Mouse (Mus musculus) 3T3-L1 (cell line): Measurements from ENCODE around the gene Nr5a2.

Source experiments
- DNase-seq: peaks from one replicate; pipeline ENCODE4 v3.0.0-alpha.2; 2015; ENCODE audit warnings: low read depth, low spot score

Nr5a2 gene

DNA sequence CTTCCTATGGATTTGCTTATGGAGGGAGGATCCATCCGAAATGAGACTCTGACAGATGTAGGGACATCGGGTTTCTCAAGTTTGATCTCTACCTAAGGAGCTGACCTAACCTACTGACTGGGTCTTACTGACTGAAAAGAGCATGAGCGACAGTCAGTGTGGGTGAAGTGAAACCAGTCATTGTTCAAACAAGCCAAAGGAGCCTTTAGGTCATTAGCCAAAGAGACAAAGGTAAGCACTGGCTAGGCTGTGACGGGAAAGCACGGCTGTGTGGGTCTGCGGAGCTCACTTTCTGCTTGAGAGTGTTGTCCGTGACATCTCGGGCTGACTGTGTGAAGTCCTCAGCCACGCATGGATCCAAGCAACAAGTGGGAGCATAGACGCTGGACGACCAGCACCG is 50.1 kb downstream of the Nr5a2 start:
- DNase-seq, result no peak

- DNase-seq, result no peak
Observed at GRCm38 (mm10) chr1:136909494-136910037, 50.7 kb downstream of the Nr5a2 start.

DNA sequence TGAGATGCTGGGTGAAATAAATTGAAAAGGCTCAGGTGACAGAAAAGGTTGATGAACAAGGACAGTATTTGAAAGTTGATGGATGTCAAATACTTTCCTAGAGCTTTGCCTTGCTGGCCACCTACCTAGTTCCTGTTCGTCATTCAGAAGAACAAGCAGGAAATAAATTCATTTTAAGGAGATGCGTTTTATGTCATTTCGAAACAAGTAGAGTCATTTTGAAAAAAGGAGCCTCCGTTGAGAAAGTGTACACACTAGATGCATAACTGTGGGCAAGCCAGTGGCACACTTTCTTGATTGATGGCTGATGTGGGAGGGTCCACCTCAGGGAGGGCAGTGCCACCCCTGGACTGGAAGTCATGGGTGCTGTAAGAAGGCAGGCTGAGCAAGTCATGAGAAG is 62.1 kb downstream of the Nr5a2 start:
- DNase-seq, result no peak

GRCm38 (mm10) chr1:136896351-136896750 is 63.9 kb downstream of the Nr5a2 start:
- no peak for DNase-seq

DNA sequence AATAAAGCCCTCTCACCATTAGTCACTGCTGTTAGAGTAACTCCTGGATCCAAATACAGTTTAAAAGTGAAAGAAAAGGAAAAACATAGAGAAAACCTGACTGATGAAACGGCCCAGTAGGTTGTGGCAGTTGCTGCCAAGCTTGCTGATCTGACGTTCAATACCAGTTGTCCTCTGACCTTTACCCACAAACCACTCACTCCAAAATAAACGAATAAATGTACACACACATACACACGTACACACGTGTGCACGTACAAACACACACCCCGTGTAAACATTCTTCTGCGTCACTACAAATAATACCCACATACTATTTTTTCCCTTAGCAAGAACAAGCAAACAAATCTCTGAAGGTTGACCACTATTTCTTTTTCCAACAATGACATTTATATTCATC is 64.4 kb downstream of the Nr5a2 start:
- no peak for DNase-seq

- no peak for DNase-seq
Observed at GRCm38 (mm10) chr1:136894753-136895152, 65.5 kb downstream of the Nr5a2 start.

GRCm38 (mm10) chr1:136893162-136893561 is 67.1 kb downstream of the Nr5a2 start:
- DNase-seq, result no peak

- no peak for DNase-seq
Observed at GRCm38 (mm10) chr1:136890439-136890838, 69.8 kb downstream of the Nr5a2 start.

- no peak for DNase-seq
Observed at GRCm38 (mm10) chr1:136888704-136889103, 71.5 kb downstream of the Nr5a2 start.

- no peak for DNase-seq
Observed at GRCm38 (mm10) chr1:136886678-136887077, 73.6 kb downstream of the Nr5a2 start.

- no peak for DNase-seq
Observed at GRCm38 (mm10) chr1:136883458-136884174, 76.6 kb downstream of the Nr5a2 start.

- no peak for DNase-seq
Observed at GRCm38 (mm10) chr1:136880260-136880659, 80.0 kb downstream of the Nr5a2 start.

DNA sequence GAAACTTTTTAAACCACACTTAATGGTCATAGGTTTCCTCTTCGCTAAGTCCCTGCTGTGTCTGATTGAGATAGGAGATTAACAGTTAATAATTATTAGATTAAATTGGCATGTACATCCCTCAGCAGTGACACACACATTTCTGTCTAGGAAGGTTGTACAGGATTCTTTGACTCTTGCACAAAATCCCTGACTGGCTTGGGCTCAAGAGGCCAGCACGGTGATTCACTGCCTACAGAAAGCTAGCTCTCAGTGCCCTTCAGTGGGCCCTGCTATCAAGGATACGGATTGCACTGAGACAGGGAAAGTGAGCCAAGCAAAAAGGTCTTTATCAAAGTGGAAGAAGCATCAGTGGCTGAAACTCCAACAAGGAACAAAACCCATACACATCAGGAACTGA is 85.2 kb downstream of the Nr5a2 start:
- no peak for DNase-seq

DNA sequence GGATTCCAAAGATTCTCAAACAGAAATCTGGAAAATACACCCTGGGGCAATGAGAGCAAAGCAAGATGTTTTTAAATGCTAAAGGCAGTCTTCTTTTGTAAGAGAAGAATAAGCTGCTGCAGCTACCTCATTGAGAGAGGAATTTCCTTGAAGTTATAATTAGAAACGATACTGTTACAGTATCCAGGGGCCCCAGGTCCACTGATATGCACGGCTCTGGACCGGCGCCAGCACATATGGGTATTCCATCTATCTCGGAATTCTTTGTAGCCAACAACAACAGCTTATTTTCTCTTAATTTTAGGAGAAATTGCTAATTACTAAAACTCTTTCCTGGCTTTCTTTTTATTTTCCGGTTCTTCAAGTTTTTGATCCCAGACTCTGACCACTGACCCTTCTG is 91.3 kb downstream of the Nr5a2 start:
- no peak for DNase-seq

- no peak for DNase-seq
Observed at GRCm38 (mm10) chr1:136868285-136868684, 92.0 kb downstream of the Nr5a2 start.

DNA sequence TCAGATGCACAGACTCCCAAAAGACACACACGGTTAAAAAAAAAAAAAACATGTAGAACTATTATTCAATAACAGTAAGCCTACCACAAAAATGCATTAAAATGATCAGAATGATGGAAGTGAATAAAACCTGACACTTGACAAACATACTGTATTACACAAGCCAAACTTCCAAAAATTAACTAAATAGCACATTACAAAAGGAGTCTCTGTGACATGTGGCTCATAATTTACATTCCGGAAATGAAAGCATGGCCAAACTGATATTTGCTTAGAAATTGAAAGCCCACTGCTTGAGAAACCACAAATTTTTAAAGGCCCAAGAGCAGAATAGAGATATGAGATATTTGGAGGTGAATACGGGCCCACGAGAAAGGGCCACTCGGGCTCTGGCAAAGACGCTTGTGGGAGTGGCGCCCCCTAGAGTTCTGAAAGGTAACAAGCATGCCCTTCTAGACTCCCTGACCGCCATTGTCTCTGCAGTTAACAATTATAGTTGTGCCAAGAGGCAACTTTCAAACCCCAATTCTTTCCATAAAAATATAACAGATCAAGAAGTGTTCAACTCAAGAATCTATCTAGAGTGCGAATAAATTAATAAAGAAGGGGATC is 93.7 kb downstream of the Nr5a2 start:
- DNase-seq, result no peak

GRCm38 (mm10) chr1:136863209-136863608 is 97.0 kb downstream of the Nr5a2 start:
- no peak for DNase-seq

DNA sequence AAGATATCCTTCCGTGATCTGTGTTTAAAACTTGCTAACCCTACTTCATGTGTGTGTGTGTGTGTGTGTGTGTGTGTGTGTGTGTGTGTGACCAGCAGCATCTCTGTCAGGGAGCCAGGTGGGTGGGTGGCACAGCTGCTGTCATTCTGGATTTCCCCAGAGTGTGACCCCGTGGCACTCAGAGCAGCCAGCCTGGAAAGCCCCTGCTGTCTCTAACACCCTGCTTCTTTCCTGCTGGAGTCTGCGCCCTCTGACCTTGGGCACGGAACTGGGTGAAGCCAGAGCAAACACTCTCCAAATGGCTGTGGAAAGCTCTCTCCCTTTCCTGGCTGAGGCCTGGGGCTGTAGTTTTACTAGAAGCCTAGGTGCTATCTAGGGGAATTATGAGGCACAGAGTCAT is 100.8 kb downstream of the Nr5a2 start:
- DNase-seq, result no peak

- DNase-seq, result no peak
Observed at GRCm38 (mm10) chr1:136858724-136859123, 101.5 kb downstream of the Nr5a2 start.

DNA sequence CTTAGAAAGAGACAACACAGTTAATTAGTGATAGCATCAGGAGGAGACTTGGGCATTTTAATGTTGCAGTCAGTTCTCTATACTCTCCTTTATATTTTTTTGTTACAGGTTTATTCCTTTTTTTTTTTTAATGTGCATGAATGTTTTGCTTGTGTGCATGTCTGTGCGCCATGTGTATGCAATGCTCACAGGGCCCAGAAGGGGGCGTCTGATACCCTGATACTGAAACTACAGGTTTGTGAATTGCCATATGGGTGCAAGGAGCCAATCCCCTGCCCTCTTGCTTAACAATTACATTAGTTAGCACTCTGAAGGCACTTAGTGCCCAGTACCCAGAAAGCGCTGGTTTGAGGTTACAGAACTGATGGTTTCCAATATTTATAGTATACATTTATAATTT is 104.1 kb downstream of the Nr5a2 start:
- DNase-seq, result no peak

DNA sequence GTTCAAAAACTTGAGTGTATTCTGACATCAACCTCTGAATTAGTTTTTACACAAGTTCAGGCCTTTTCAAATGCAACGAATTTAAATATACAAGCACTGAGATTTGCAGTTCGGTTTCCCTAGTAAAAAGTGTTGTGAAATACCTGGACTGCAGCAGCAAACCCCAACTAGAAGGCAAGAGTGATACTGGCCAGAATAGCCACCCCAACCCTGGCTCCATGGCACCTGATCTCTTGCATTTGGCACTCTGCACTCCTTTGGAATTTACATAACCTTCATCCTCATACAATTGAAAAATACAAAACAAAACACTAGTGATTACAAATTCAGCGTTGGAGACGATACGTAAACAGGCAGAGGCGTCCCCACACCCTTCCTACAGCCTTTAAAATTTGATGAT is 111.5 kb downstream of the Nr5a2 start:
- DNase-seq, result no peak

- no peak for DNase-seq
Observed at GRCm38 (mm10) chr1:136846081-136846480, 114.2 kb downstream of the Nr5a2 start.

GRCm38 (mm10) chr1:136845341-136845740 is 114.9 kb downstream of the Nr5a2 start:
- DNase-seq, result no peak
